Mouse (Mus musculus) midbrain, postnatal 0 days (tissue): ENCODE results near the gene Gm45713. TPM values are rescaled to one million over a fixed set of nuclear protein-coding genes. Genes with fewer than 3 reads are reported as not detected.

Experiments used
- ATAC-seq: fragments of 200-750 bp; cut with Nextera tagmentation; 2 replicates; pipeline ENCODE4 v1.8.0; 2017; ENCODE audit warnings: moderate number of reproducible peaks, mild to moderate bottlenecking, moderate TSS enrichment, moderate library complexity; ENCODE audit not compliant: low FRiP score
- DNase-seq: peaks from one replicate; pipeline ENCODE4 v3.0.0-alpha.2; 2015; ENCODE audit warnings: low spot score
- H3K27ac ChIP-seq: fragments of 300-500 bp; sonication (generic); 2 replicates; pipeline ENCODE4 v1.5.1; 2014; ENCODE audit warnings: low read depth, mild to moderate bottlenecking, low read length, mixed read lengths
- H3K27me3 ChIP-seq: fragments of 300-500 bp; sonication (generic); 2 replicates; pipeline ENCODE4 v1.6.1; 2014; ENCODE audit warnings: low read length, control low read depth, mixed read lengths; ENCODE audit not compliant: insufficient read depth
- H3K36me3 ChIP-seq: fragments of 300-500 bp; sonication (generic); 2 replicates; pipeline ENCODE4 v1.6.1; 2014; ENCODE audit warnings: low read length, control low read depth, mixed read lengths; ENCODE audit not compliant: insufficient read depth
- H3K4me1 ChIP-seq: fragments of 300-500 bp; sonication (generic); 2 replicates; pipeline ENCODE4 v1.6.1; 2014; ENCODE audit warnings: mild to moderate bottlenecking, control low read depth, antibody characterized with exemption, low read length, mixed read lengths; ENCODE audit not compliant: insufficient read depth
- H3K4me2 ChIP-seq: fragments of 300-500 bp; sonication (generic); 2 replicates; pipeline ENCODE4 v1.6.1; 2014; ENCODE audit warnings: low read depth, mild to moderate bottlenecking, low read length, mixed read lengths; ENCODE audit not compliant: poor library complexity, severe bottlenecking
- H3K4me3 ChIP-seq: fragments of 300-500 bp; sonication (generic); 2 replicates; pipeline ENCODE4 v1.5.1; 2014; ENCODE audit warnings: low read depth, mild to moderate bottlenecking, low read length, moderate library complexity
- H3K9ac ChIP-seq: fragments of 300-500 bp; sonication (generic); replicated peaks from 2 replicates; pipeline ENCODE4 v1.6.1; 2014; ENCODE audit warnings: mild to moderate bottlenecking, low read length, moderate library complexity, mixed read lengths; ENCODE audit not compliant: poor library complexity, severe bottlenecking
- H3K9me3 ChIP-seq: fragments of 300-500 bp; sonication (generic); 2 replicates; pipeline ENCODE4 v1.6.1; 2016; ENCODE audit warnings: low read length, control low read depth
- CTCF ChIP-seq: IDR thresholded peaks from 2 replicates; pipeline ENCODE4 v1.5.1; 2016; ENCODE audit warnings: antibody characterized with exemption, mild to moderate bottlenecking
- WGBS: fragments of 180-500 bp; shearing (Covaris S2); extraction: QIAGEN DNeasy Blood & Tissue Kit; methylation state at CpG from one replicate; pipeline ENCODE4 v1.1.7; 2014; 5-methylcytosine and 5-hydroxymethylcytosine counted together
- polyA plus RNA-seq: library from polyadenylated mRNA; unstranded; fragments of >200 nt; fragmentation: Nextera tagmentation; extraction: Ambion mirVana; gene quantifications from 2 replicates; pipeline ENCODE4 v1.2.1, GENCODE M21; 2015
- total RNA-seq: library from RNA; depleted of rRNA; stranded (reverse); fragments of >200 nt; gene quantifications from 2 replicates; pipeline ENCODE4 v1.2.3, GENCODE M21; 2014

Gene Gm45713
- total and polyA plus RNA-seq, 2 experiments from 2014 or later: 0.39 to 2.0 TPM

DNA sequence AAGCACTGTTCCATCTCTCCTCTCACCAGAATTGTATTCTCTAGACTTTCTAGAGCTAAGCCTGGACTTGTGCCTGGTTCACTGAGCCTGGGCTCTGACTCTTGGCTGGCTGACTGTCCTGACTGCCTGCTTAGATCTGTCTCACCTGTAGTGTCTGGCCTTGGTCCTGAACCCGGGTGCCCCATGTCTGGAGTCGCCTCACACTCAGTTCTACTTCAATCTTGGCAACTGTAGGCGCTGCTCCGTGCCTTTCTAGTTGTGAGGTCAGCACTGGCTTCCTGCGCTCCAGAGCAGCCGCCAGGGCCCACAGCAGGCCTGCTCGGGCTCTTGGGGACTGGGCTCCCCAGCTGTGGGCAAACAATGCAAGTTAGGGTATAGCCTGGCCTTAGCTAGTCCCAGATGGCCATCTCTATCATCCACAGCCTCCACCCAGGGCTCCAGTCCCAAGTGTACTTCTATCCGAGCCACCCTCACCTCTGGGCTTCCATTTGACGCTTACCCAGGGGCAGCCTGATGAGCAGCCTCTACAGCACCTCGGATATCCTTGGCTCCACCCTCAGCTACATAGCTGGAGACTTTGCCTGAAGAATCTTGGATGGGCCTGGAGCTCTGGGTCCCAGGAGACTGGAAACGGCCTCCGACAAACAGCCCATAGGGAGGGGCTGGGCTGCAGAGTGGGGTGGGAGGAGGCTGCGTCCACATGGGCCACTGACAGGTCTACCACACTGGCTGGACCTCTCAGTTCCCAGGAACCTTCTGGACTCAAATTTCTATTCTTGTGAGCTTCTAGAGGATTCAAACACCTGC, 8.5 kb upstream of the Gm45713 start:
- WGBS: 89% methylated on average over 13 of the region's 13 CpGs
- Histone ChIP-seq H3K27me3 (no peaks in the 10 kb centered on the region), H3K36me3 (peaks cover 5% of the 10 kb centered on the region; the same call in 1 of the 2 replicates), H3K9ac (0 out of 2 replicates have a peak overlapping the region, but pooled peaks have one; percentile 9), H3K4me2 (no peak overlapping the region), H3K27ac (no peak overlapping the region), H3K9me3 (no peaks in the 10 kb centered on the region), H3K4me3 (no peak overlapping the region), H3K4me1 (no peaks in the 10 kb centered on the region)
- no peak for TF ChIP-seq CTCF
- DNase-seq (no peak), ATAC-seq (no peak)

DNA sequence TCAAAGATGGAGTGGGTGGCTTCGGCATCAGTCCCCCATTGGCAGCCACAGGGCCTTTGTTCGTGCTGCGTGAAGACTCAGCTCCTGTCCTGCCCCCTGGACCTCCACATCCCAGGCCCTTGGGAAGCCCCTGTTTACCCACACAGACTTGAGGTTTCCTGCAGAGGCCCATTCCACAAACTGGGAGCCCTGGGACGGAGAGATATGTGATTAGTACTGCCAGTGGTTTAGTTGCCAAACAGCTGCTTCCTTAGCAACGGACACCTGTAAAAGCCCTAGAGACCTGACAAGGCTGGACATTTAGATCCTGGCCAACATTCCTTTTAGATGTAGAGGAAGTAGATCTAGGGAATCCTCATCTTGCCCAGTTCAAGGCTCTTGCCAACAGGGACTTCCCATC, 5.9 kb upstream of the Gm45713 start:
- ATAC-seq (no peak), DNase-seq (no peak)
- TF ChIP-seq CTCF: no peak
- no peak overlapping the region for H3K9ac ChIP-seq
- H3K27me3 ChIP-seq: no peaks in the 10 kb centered on the region
- no peaks in the 10 kb centered on the region for H3K9me3 ChIP-seq
- peaks cover 3% of the 10 kb centered on the region; the same call in 1 of the 2 replicates for H3K36me3 ChIP-seq
- H3K4me3 ChIP-seq: no peak overlapping the region
- no peak overlapping the region for H3K27ac ChIP-seq
- no peak overlapping the region for H3K4me2 ChIP-seq
- WGBS: 92% methylated on average over 5 of the region's 5 CpGs
- no peaks in the 10 kb centered on the region for H3K4me1 ChIP-seq

DNA sequence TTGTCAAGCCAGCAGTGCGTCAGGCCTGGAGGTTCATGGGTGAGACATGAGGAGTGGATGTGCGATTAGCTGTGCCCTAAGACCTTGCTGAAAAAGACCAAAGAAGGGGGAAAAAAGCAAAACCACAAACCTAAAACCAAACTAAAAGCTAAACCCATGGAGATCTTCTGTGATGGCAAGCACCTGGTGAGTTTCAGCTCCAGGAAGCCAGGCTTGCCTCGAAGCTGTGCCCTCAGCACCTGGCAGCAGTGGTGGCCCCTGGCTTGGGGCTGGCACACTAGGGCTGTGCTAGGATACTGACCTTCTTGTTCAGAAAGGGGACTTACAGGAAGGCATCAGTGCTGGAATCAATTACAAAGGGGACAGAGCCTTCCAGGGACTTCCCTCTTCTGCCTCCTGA, 5.3 kb upstream of the Gm45713 start:
- 86% methylated on average over 3 of the region's 3 CpGs for WGBS
- no peak for TF ChIP-seq CTCF
- DNase-seq: no peak
- no peak overlapping the region for H3K4me3 ChIP-seq
- H3K4me2 ChIP-seq: no peak overlapping the region
- no peaks in the 10 kb centered on the region for H3K9me3 ChIP-seq
- H3K27me3 ChIP-seq: no peaks in the 10 kb centered on the region
- no peaks in the 10 kb centered on the region for H3K4me1 ChIP-seq
- no peak overlapping the region for H3K27ac ChIP-seq
- peaks cover 3% of the 10 kb centered on the region; the same call in 1 of the 2 replicates for H3K36me3 ChIP-seq
- no peak overlapping the region for H3K9ac ChIP-seq
- ATAC-seq: no peak

DNA sequence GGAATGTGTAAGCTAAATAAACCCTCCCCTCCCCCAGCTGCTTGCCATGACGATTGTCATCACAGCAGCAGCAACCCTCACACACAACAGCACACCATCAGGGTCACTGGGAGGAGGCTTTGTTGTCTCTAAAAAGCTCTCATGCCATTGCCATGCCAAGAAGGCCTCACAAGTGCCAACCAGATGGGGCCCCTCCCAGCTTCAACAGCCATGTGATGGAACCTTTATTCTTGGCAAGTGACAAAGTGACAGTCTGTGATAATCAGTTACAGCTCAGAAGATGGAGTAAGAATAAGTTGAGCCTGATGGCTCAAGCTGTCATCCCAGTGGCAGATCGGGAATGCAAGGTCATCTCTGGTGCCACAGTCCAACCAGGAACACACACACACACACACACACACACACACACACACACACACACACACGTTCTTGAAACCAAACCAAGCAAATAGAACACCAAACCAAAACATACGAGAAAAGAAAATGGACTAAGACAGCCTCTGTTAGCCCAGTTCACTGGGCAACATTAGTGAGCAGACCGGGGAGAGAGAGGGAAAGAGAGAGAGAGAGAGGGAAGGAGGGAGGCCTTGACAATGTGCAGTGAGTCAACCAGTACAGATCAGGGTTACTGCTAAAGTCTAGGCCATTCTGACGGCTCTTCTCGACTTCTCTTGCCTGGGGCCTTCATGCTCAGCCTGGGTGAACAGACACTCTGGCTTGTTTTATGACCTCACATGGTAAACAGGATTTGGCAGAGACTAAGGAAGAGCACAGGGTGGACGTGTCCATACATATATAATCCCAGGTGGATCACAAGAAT, 4.1 kb upstream of the Gm45713 start:
- ATAC-seq (no peak), DNase-seq (peak; percentile 50)
- H3K9ac ChIP-seq: no peak overlapping the region
- no peaks in the 10 kb centered on the region for H3K4me1 ChIP-seq
- no peaks in the 10 kb centered on the region for H3K9me3 ChIP-seq
- H3K27ac ChIP-seq: no peak overlapping the region
- no peak overlapping the region for H3K4me3 ChIP-seq
- 85% methylated on average over 8 of the region's 8 CpGs for WGBS
- no peaks in the 10 kb centered on the region for H3K36me3 ChIP-seq
- no peak for TF ChIP-seq CTCF
- H3K4me2 ChIP-seq: no peak overlapping the region
- H3K27me3 ChIP-seq: no peaks in the 10 kb centered on the region

DNA sequence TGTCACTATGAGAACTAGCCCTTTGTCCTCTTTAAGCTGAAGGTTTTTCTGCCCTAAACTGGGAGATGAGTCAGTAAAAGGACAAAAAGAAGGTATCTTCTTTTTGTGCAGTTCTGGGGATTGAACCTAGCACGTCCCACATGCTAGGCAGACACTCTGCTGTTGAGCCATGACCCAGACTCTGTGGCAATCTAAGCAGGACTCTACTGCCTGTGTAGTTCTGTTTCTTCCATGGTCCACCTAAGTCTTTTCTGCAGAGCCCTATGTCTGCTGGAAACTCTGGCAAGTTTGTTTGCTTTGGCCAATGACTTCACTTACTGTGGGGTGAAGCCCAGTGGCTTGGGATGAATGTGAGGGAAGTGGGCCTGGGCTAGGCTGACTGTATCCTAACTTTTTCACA, 2.4 kb upstream of the Gm45713 start:
- no peak overlapping the region for H3K9ac ChIP-seq
- H3K27ac ChIP-seq: no peak overlapping the region
- no peaks in the 10 kb centered on the region for H3K4me1 ChIP-seq
- H3K9me3 ChIP-seq: no peaks in the 10 kb centered on the region
- H3K4me2 ChIP-seq: no peak overlapping the region
- no peaks in the 10 kb centered on the region for H3K36me3 ChIP-seq
- no peak for TF ChIP-seq CTCF
- 80% methylated on average over 1 of the region's 1 CpGs for WGBS
- DNase-seq (no peak), ATAC-seq (no peak)
- H3K4me3 ChIP-seq: no peak overlapping the region
- no peaks in the 10 kb centered on the region for H3K27me3 ChIP-seq
